Mouse (Mus musculus): ENCODE measurements around the gene Clstn2. TPM values are rescaled to one million over a fixed set of nuclear protein-coding genes. Genes with fewer than 3 reads are reported as not detected.

The Clstn2 gene
- total and polyA plus RNA-seq, 3 experiments = not detected

- DNase-seq (ENCODE audit: low read depth, low spot score) = no peak
- no peaks in the 10 kb centered on the region for H3K79me2 ChIP-seq (ENCODE audit: control insufficient read depth, insufficient read depth, low read length, poor library complexity)
- H3K27ac ChIP-seq (ENCODE audit: control insufficient read depth, low read depth, low read length) = no peak overlapping the region
- no peaks in the 10 kb centered on the region for H3K4me1 ChIP-seq (ENCODE audit: control insufficient read depth in 1 of 2, insufficient read depth in 2 of 2, low read length in 2 of 2)
- H3K4me3 ChIP-seq (ENCODE audit: control insufficient read depth in 1 of 2, insufficient read depth in 1 of 2, low read depth in 2 of 2, low read length in 2 of 2) = no peak overlapping the region
- H3K36me3 ChIP-seq (ENCODE audit: control insufficient read depth in 1 of 2, insufficient read depth in 2 of 2, low read length in 2 of 2) = no peaks in the 10 kb centered on the region
- no peak overlapping the region for H3K9ac ChIP-seq (ENCODE audit: control insufficient read depth, low read depth, low read length, poor library complexity, severe bottlenecking)
- H3K27me3 ChIP-seq (ENCODE audit: control insufficient read depth in 1 of 2, insufficient read depth in 2 of 2, low read length in 2 of 2) = no peaks in the 10 kb centered on the region
- TF ChIP-seq CHD1 (IDR thresholded peaks at IDR 0.05; ENCODE audit: low read depth, low read length) (no peak), USF1 (IDR thresholded peaks at IDR 0.05; ENCODE audit: low read depth, low read length) (no peak), MYB (IDR thresholded peaks at IDR 0.05; ENCODE audit: low read depth, low read length) (no peak), JUND (IDR thresholded peaks at IDR 0.05; ENCODE audit: low read depth, low read length) (no peak)
- H3K9me3 ChIP-seq (replicated peaks; ENCODE audit: insufficient read depth, low read length) = no peaks in the 10 kb centered on the region
Observed at GRCm38 (mm10) chr9:97953746-97954359, 79.1 kb downstream of the Clstn2 start.

GRCm38 (mm10) chr9:97950378-97951006 lies 82.5 kb downstream of the Clstn2 start:
- H3K36me3 ChIP-seq (ENCODE audit: control insufficient read depth in 1 of 2, insufficient read depth in 2 of 2, low read length in 2 of 2) = no peaks in the 10 kb centered on the region
- no peak overlapping the region for H3K27ac ChIP-seq (ENCODE audit: control insufficient read depth, low read depth, low read length)
- H3K9ac ChIP-seq (ENCODE audit: control insufficient read depth, low read depth, low read length, poor library complexity, severe bottlenecking) = no peak overlapping the region
- H3K79me2 ChIP-seq (ENCODE audit: control insufficient read depth, insufficient read depth, low read length, poor library complexity) = no peaks in the 10 kb centered on the region
- no peaks in the 10 kb centered on the region for H3K4me1 ChIP-seq (ENCODE audit: control insufficient read depth in 1 of 2, insufficient read depth in 2 of 2, low read length in 2 of 2)
- no peaks in the 10 kb centered on the region for H3K9me3 ChIP-seq (replicated peaks; ENCODE audit: insufficient read depth, low read length)
- no peak overlapping the region for H3K4me3 ChIP-seq (ENCODE audit: control insufficient read depth in 1 of 2, insufficient read depth in 1 of 2, low read depth in 2 of 2, low read length in 2 of 2)
- DNase-seq (ENCODE audit: low read depth, low spot score) = no peak
- TF ChIP-seq HCFC1 (IDR thresholded peaks at IDR 0.05; ENCODE audit: low read depth, low read length) = no peak
- H3K27me3 ChIP-seq (ENCODE audit: control insufficient read depth in 1 of 2, insufficient read depth in 2 of 2, low read length in 2 of 2) = no peaks in the 10 kb centered on the region

GRCm38 (mm10) chr9:97919326-97919725 lies 113.7 kb downstream of the Clstn2 start:
- H3K27me3 ChIP-seq (ENCODE audit: control insufficient read depth in 1 of 2, insufficient read depth in 2 of 2, low read length in 2 of 2) = no peaks in the 10 kb centered on the region
- no peaks in the 10 kb centered on the region for H3K36me3 ChIP-seq (ENCODE audit: control insufficient read depth in 1 of 2, insufficient read depth in 2 of 2, low read length in 2 of 2)
- H3K9ac ChIP-seq (ENCODE audit: control insufficient read depth, low read depth, low read length, poor library complexity, severe bottlenecking) = no peak overlapping the region
- no peaks in the 10 kb centered on the region for H3K79me2 ChIP-seq (ENCODE audit: control insufficient read depth, insufficient read depth, low read length, poor library complexity)
- H3K9me3 ChIP-seq (replicated peaks; ENCODE audit: insufficient read depth, low read length) = no peaks in the 10 kb centered on the region
- TF ChIP-seq JUND (IDR thresholded peaks at IDR 0.05; ENCODE audit: low read depth, low read length) (no peak), CHD1 (IDR thresholded peaks at IDR 0.05; ENCODE audit: low read depth, low read length) (no peak), HCFC1 (IDR thresholded peaks at IDR 0.05; ENCODE audit: low read depth, low read length) (no peak), MEF2A (IDR thresholded peaks at IDR 0.05; ENCODE audit: extremely low read depth, insufficient replicate concordance, low read depth, low read length, poor library complexity, severe bottlenecking) (no peak), CTCF (IDR thresholded peaks at IDR 0.05 in 2 of 3, conservative IDR thresholded peaks at IDR 0.05 in 1 of 3; ENCODE audit: control insufficient read depth in 1 of 3, insufficient read depth in 1 of 3, low read depth in 2 of 3, low read length in 3 of 3, poor library complexity in 1 of 3, severe bottlenecking in 1 of 3) (no peak), ZKSCAN1 (IDR thresholded peaks at IDR 0.05; ENCODE audit: low read depth, low read length) (no peak), USF2 (IDR thresholded peaks at IDR 0.05; ENCODE audit: borderline replicate concordance in 1 of 2, insufficient read depth in 1 of 2, low read depth in 1 of 2, low read length in 2 of 2) (no peak), POLR2A (IDR thresholded peaks at IDR 0.05; ENCODE audit: control insufficient read depth in 1 of 2, insufficient read depth in 1 of 2, low read depth in 1 of 2, low read length in 2 of 2, poor library complexity in 1 of 2) (no peak), ZC3H11A (IDR thresholded peaks at IDR 0.05; ENCODE audit: low read depth, low read length) (no peak), ETS1 (IDR thresholded peaks at IDR 0.05; ENCODE audit: low read depth, low read length) (no peak), KAT2A (conservative IDR thresholded peaks at IDR 0.05; ENCODE audit: low read depth, low read length) (no peak), SMC3 (IDR thresholded peaks at IDR 0.05; ENCODE audit: low read depth, low read length) (no peak), TCF12 (IDR thresholded peaks at IDR 0.05; ENCODE audit: low read depth, low read length) (no peak), MYB (IDR thresholded peaks at IDR 0.05; ENCODE audit: low read depth, low read length) (no peak), SIN3A (IDR thresholded peaks at IDR 0.05; ENCODE audit: low read length) (no peak)
- no peak for DNase-seq (ENCODE audit: low read depth, low spot score)
- H3K4me3 ChIP-seq (ENCODE audit: control insufficient read depth in 1 of 2, insufficient read depth in 1 of 2, low read depth in 2 of 2, low read length in 2 of 2) = no peak overlapping the region
- no peak overlapping the region for H3K27ac ChIP-seq (ENCODE audit: control insufficient read depth, low read depth, low read length)
- no peaks in the 10 kb centered on the region for H3K4me1 ChIP-seq (ENCODE audit: control insufficient read depth in 1 of 2, insufficient read depth in 2 of 2, low read length in 2 of 2)
